Mouse (Mus musculus) liver, postnatal 0 days (tissue): ENCODE results near the gene Ahcyl1. TPM values are rescaled to one million over a fixed set of nuclear protein-coding genes. Genes with fewer than 3 reads are reported as not detected.

ENCODE experiments used
- ATAC-seq: fragments of 200-750 bp; cut with Nextera tagmentation; 2 replicates; pipeline ENCODE4 v1.8.0; 2017; ENCODE audit warnings: mild to moderate bottlenecking, moderate library complexity
- DNase-seq: peaks from one replicate; pipeline ENCODE4 v3.0.0-alpha.2; 2016
- H3K27ac ChIP-seq: fragments of 300-500 bp; sonication (generic); 2 replicates; pipeline ENCODE4 v1.5.1; 2014; ENCODE audit warnings: antibody characterized with exemption, moderate library complexity, mild to moderate bottlenecking, low read depth
- H3K27me3 ChIP-seq: fragments of 300-500 bp; sonication (generic); 2 replicates; pipeline ENCODE4 v1.6.1; 2014; ENCODE audit warnings: low read length, control low read depth, mixed read lengths; ENCODE audit not compliant: insufficient read depth
- H3K36me3 ChIP-seq: fragments of 300-500 bp; sonication (generic); replicated peaks from 2 replicates; pipeline ENCODE4 v1.6.1; 2014; ENCODE audit warnings: mild to moderate bottlenecking, control low read depth, low read length, moderate library complexity, mixed read lengths; ENCODE audit not compliant: insufficient read depth
- H3K4me1 ChIP-seq: fragments of 300-500 bp; sonication (generic); 2 replicates; pipeline ENCODE4 v1.6.1; 2014; ENCODE audit warnings: antibody characterized with exemption, mild to moderate bottlenecking, control low read depth; ENCODE audit not compliant: insufficient read depth
- H3K4me2 ChIP-seq: fragments of 300-500 bp; sonication (generic); 2 replicates; pipeline ENCODE4 v1.6.1; 2014; ENCODE audit warnings: low read depth, mild to moderate bottlenecking, low read length, moderate library complexity, mixed read lengths
- H3K4me3 ChIP-seq: fragments of 300-500 bp; sonication (generic); 2 replicates; pipeline ENCODE4 v1.5.1; 2014; ENCODE audit warnings: low read depth, low read length
- H3K9ac ChIP-seq: fragments of 300-500 bp; sonication (generic); replicated peaks from 2 replicates; pipeline ENCODE4 v1.6.1; 2014; ENCODE audit warnings: mild to moderate bottlenecking, moderate library complexity
- H3K9me3 ChIP-seq: fragments of 300-500 bp; sonication (generic); 2 replicates; pipeline ENCODE4 v1.6.1; 2016; ENCODE audit warnings: mild to moderate bottlenecking, control low read depth, low read length, mixed read lengths
- CTCF ChIP-seq: sonication (generic); IDR thresholded peaks from 2 replicates; pipeline ENCODE4 v1.5.1; 2016; ENCODE audit warnings: antibody characterized with exemption, low read depth
- EP300 ChIP-seq: IDR thresholded peaks from 2 replicates; pipeline ENCODE4 v1.6.1; 2016; ENCODE audit warnings: antibody characterized with exemption, low read depth, mild to moderate bottlenecking
- WGBS: fragments of 180-500 bp; shearing (Covaris S2); extraction: QIAGEN DNeasy Blood & Tissue Kit; methylation state at CpG from one replicate; pipeline ENCODE4 v1.1.7; 2014; ENCODE audit not compliant: insufficient replicate concordance; 5-methylcytosine and 5-hydroxymethylcytosine counted together
- polyA plus RNA-seq: library from polyadenylated mRNA; unstranded; fragments of >200 nt; fragmentation: Nextera tagmentation; extraction: Ambion mirVana; gene quantifications from 2 replicates; pipeline ENCODE4 v1.2.1, GENCODE M21; 2015

The Ahcyl1 gene
- polyA plus RNA-seq, 1 experiment from 2014 or later = 19.8 TPM

- WGBS = 71% methylated on average over 3 of the region's 3 CpGs
Observed at GRCm38 (mm10) chr3:107709156-107709555, 12.8 kb upstream of the Ahcyl1 start.

GRCm38 (mm10) chr3:107707239-107707638 lies 10.9 kb upstream of the Ahcyl1 start:
- H3K36me3 ChIP-seq = no peaks in the 10 kb centered on the region
- no peaks in the 10 kb centered on the region for H3K27me3 ChIP-seq
- ATAC-seq (no peak), DNase-seq (no peak)
- H3K4me3 ChIP-seq = no peak overlapping the region
- H3K4me2 ChIP-seq = no peak overlapping the region
- no peaks in the 10 kb centered on the region for H3K9me3 ChIP-seq
- H3K27ac ChIP-seq = no peak overlapping the region
- H3K9ac ChIP-seq = no peak overlapping the region
- 79% methylated on average over 4 of the region's 4 CpGs for WGBS
- TF ChIP-seq CTCF (no peak), EP300 (no peak)
- 0 out of 2 replicates have a peak, but pooled peaks cover 5% of the 10 kb centered on the region for H3K4me1 ChIP-seq

More at GRCm38 (mm10) chr3:107709156-107709555, 12.8 kb upstream of the Ahcyl1 start:
- TF ChIP-seq CTCF (no peak), EP300 (no peak)
- Histone ChIP-seq H3K36me3 (no peaks in the 10 kb centered on the region), H3K27ac (no peak overlapping the region), H3K4me1 (0 out of 2 replicates have a peak, but pooled peaks cover 2% of the 10 kb centered on the region), H3K4me3 (no peak overlapping the region), H3K4me2 (no peak overlapping the region), H3K9ac (no peak overlapping the region), H3K9me3 (no peaks in the 10 kb centered on the region), H3K27me3 (no peaks in the 10 kb centered on the region)
- ATAC-seq = no peak
- DNase-seq = no peak

- H3K27me3 ChIP-seq = no peaks in the 10 kb centered on the region
- no peaks in the 10 kb centered on the region for H3K9me3 ChIP-seq
- DNase-seq = no peak
Observed at GRCm38 (mm10) chr3:107706164-107706563, 9.8 kb upstream of the Ahcyl1 start.

GRCm38 (mm10) chr3:107704371-107704705 lies 8.0 kb upstream of the Ahcyl1 start:
- TF ChIP-seq EP300 = no peak
- no peak for TF ChIP-seq CTCF
- H3K36me3 ChIP-seq = no peaks in the 10 kb centered on the region
- no peak for DNase-seq
- H3K27ac ChIP-seq = no peak overlapping the region
- no peak for ATAC-seq
- H3K27me3 ChIP-seq = no peaks in the 10 kb centered on the region
- H3K9me3 ChIP-seq = no peaks in the 10 kb centered on the region
- no peak overlapping the region for H3K4me2 ChIP-seq
- H3K4me1 ChIP-seq = 0 out of 2 replicates have a peak, but pooled peaks cover 5% of the 10 kb centered on the region
- no peak overlapping the region for H3K9ac ChIP-seq
- 65% methylated on average over 1 of the region's 1 CpGs for WGBS
- H3K4me3 ChIP-seq = no peak overlapping the region

More at GRCm38 (mm10) chr3:107706164-107706563, 9.8 kb upstream of the Ahcyl1 start:
- H3K9ac ChIP-seq = no peak overlapping the region
- WGBS = 26% methylated on average over 2 of the region's 2 CpGs
- no peaks in the 10 kb centered on the region for H3K36me3 ChIP-seq
- H3K4me2 ChIP-seq = no peak overlapping the region
- 0 out of 2 replicates have a peak, but pooled peaks cover 5% of the 10 kb centered on the region for H3K4me1 ChIP-seq
- TF ChIP-seq EP300 (no peak), CTCF (no peak)
- no peak overlapping the region for H3K27ac ChIP-seq
- no peak for ATAC-seq
- no peak overlapping the region for H3K4me3 ChIP-seq

GRCm38 (mm10) chr3:107703675-107704370 lies 7.5 kb upstream of the Ahcyl1 start:
- TF ChIP-seq EP300 = no peak
- TF ChIP-seq CTCF = no peak
- 0 out of 2 replicates have a peak, but pooled peaks cover 5% of the 10 kb centered on the region for H3K4me1 ChIP-seq
- 65% methylated on average over 7 of the region's 7 CpGs for WGBS
- no peaks in the 10 kb centered on the region for H3K36me3 ChIP-seq
- DNase-seq (no peak), ATAC-seq (no peak)
- H3K9ac ChIP-seq = no peak overlapping the region
- H3K4me3 ChIP-seq = no peak overlapping the region
- no peaks in the 10 kb centered on the region for H3K9me3 ChIP-seq
- H3K27ac ChIP-seq = no peak overlapping the region
- no peaks in the 10 kb centered on the region for H3K27me3 ChIP-seq
- no peak overlapping the region for H3K4me2 ChIP-seq

- Histone ChIP-seq H3K27ac (no peak overlapping the region), H3K27me3 (no peaks in the 10 kb centered on the region), H3K4me2 (no peak overlapping the region), H3K36me3 (no peaks in the 10 kb centered on the region), H3K4me3 (no peak overlapping the region), H3K4me1 (peaks cover 11% of the 10 kb centered on the region), H3K9me3 (no peaks in the 10 kb centered on the region), H3K9ac (no peak overlapping the region)
- TF ChIP-seq CTCF (no peak), EP300 (no peak)
- WGBS = 84% methylated on average over 1 of the region's 1 CpGs
- no peak for ATAC-seq
- DNase-seq = no peak
Observed at GRCm38 (mm10) chr3:107701767-107702394, 5.5 kb upstream of the Ahcyl1 start.
